Mouse (Mus musculus) E14TG2a.4 (cell line): ENCODE measurements around the gene Itpr2.

Experiments used
- H3K27me3 ChIP-seq: 2 replicates; pipeline ENCODE4 v1.6.1; 2014; ENCODE audit warnings: low read length, control low read depth; ENCODE audit not compliant: insufficient read depth
- H3K36me3 ChIP-seq: 2 replicates; pipeline ENCODE4 v1.6.1; 2014; ENCODE audit warnings: low read length, control low read depth; ENCODE audit not compliant: insufficient read depth
- H3K4me1 ChIP-seq: replicated peaks from 2 replicates; pipeline ENCODE4 v1.6.1; 2014; ENCODE audit warnings: low read depth, low read length, control low read depth
- H3K4me3 ChIP-seq: replicated peaks from 2 replicates; pipeline ENCODE4 v1.5.1; 2014; ENCODE audit warnings: mild to moderate bottlenecking, low read length
- H3K9me3 ChIP-seq: 2 replicates; pipeline ENCODE4 v1.6.1; 2014; ENCODE audit warnings: low read length, control low read depth
- CTCF ChIP-seq: conservative IDR thresholded peaks from 2 replicates; pipeline ENCODE4 v1.5.1; 2014; ENCODE audit warnings: low read length
- NANOG ChIP-seq: IDR thresholded peaks from 2 replicates; pipeline ENCODE4 v1.6.1; 2014; ENCODE audit warnings: borderline replicate concordance, low read length, mixed read lengths
- POU5F1 ChIP-seq: IDR thresholded peaks from 2 replicates; pipeline ENCODE4 v1.6.1; 2014; ENCODE audit warnings: low read length, borderline replicate concordance

Itpr2 gene

DNA sequence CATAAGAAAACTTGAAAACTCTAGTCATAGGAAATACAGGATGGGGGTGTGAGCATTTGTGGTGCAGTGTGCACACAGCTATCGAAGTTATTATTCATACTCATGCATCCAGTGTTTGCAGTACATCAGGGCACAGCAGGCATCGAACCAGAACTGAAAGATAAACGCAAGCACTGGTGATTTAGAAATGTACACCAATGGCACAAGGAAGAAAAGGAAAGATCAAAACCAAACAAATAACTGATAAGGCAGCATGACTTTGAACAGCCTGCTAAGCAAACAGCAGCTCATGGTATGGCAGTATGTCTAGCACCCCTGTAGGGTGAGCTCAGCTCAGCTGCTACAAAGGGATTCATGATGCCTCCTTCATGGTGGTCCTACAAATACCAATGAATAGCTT is 13.3 kb downstream of the Itpr2 start:
- peaks cover 3% of the 10 kb centered on the region; the same call in 1 of the 2 replicates for H3K27me3 ChIP-seq
- TF ChIP-seq CTCF (no peak), NANOG (no peak), POU5F1 (no peak)
- no peaks in the 10 kb centered on the region for H3K9me3 ChIP-seq
- no peaks in the 10 kb centered on the region for H3K4me1 ChIP-seq
- H3K4me3 ChIP-seq = no peak overlapping the region
- H3K36me3 ChIP-seq = no peaks in the 10 kb centered on the region

DNA sequence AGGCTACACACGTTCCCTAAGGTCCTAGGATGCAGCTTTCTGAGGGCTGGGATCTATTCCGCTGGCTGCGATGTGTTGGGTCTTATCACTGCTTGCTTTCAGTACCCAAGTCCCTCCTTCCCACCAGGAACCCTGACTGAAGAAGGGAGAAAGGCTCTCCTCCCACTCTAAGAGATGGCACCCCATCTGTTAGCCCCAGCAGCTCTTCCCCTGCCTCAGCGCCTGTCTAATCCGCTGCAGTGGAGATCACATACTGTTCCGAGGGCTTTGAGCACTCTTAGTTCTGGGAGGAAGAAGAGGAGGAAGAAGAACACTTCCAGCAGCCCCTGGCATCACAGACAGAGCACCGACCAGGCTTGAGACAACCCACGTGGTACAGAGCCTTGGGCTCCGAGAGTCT is 14.9 kb downstream of the Itpr2 start:
- no peaks in the 10 kb centered on the region for H3K36me3 ChIP-seq
- H3K9me3 ChIP-seq = no peaks in the 10 kb centered on the region
- no peaks in the 10 kb centered on the region for H3K4me1 ChIP-seq
- H3K27me3 ChIP-seq = peaks cover 3% of the 10 kb centered on the region; the same call in 1 of the 2 replicates
- H3K4me3 ChIP-seq = no peak overlapping the region
- no peak for TF ChIP-seq CTCF
- no peak for TF ChIP-seq POU5F1
- TF ChIP-seq NANOG = no peak

GRCm38 (mm10) chr6:146486073-146486472 is 15.9 kb downstream of the Itpr2 start:
- Histone ChIP-seq H3K36me3 (no peaks in the 10 kb centered on the region), H3K4me1 (no peaks in the 10 kb centered on the region), H3K9me3 (no peaks in the 10 kb centered on the region), H3K27me3 (peaks cover 3% of the 10 kb centered on the region; the same call in 1 of the 2 replicates), H3K4me3 (no peak overlapping the region)
- TF ChIP-seq POU5F1 = no peak
- no peak for TF ChIP-seq CTCF
- TF ChIP-seq NANOG = no peak

DNA sequence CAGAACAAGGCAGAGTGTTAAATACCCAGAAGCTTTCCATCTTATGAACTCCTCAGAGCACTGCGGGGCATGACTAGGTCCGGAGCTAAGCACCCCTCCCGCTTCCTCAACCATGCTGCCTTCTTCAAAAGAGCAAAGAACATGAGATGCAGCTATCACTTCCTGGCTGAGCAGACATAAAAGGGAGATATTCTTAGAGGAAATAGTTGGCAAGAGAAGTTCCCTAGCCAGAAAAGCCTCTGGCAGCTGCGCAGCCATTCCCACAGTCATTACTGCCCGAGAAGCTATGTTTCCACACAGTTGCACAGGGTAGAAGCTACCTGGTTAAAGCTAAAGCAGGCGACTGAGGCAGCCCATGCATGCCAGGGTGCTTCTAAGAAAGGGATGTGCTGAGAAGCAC is 20.6 kb downstream of the Itpr2 start:
- Histone ChIP-seq H3K9me3 (no peaks in the 10 kb centered on the region), H3K4me1 (no peaks in the 10 kb centered on the region), H3K36me3 (no peaks in the 10 kb centered on the region), H3K4me3 (no peak overlapping the region), H3K27me3 (no peaks in the 10 kb centered on the region)
- TF ChIP-seq CTCF = no peak
- TF ChIP-seq NANOG = no peak
- TF ChIP-seq POU5F1 = no peak

GRCm38 (mm10) chr6:146480925-146481324 is 21.1 kb downstream of the Itpr2 start:
- Histone ChIP-seq H3K27me3 (no peaks in the 10 kb centered on the region), H3K4me3 (no peak overlapping the region), H3K4me1 (no peaks in the 10 kb centered on the region), H3K9me3 (no peaks in the 10 kb centered on the region), H3K36me3 (no peaks in the 10 kb centered on the region)
- TF ChIP-seq POU5F1 (no peak), NANOG (no peak), CTCF (no peak)

DNA sequence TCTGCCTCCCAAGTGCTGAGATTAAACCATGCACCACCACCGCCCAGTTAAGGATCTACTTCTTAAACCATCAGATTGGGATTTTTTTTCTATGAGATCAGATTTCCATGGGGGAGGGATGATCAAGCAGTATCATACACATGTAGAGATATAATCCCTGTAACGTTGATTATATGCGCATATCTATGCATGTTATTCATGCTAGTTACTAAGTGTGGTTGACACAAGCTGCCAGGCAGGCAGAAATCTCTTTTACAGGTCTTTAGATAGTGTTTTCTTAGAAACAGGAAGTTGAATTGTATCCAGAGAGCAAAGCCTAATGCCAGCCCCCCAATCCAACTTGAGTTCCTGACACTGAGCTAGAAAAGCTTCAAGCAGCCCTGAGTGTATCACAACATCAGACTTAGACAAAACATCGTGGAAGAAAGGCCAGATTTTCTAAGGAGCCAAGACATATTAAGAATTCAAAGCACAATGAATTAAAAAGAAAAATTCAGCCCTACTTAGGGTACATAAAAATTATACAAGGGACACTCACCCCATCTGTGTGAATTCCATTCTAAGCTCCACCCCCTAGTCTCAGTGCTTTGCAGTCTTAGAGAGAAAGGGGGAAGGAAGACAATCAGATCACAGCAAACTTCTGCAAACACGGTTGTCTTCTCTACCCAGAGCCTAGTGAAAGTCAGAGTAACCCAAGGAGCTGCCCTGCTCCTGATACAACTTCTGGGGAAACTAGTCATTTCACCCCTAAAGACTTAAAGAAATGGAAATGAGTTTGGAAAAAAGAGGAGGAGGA is 22.9 kb downstream of the Itpr2 start:
- Histone ChIP-seq H3K4me3 (no peak overlapping the region), H3K36me3 (no peaks in the 10 kb centered on the region), H3K4me1 (no peaks in the 10 kb centered on the region), H3K9me3 (no peaks in the 10 kb centered on the region), H3K27me3 (no peaks in the 10 kb centered on the region)
- TF ChIP-seq POU5F1 (no peak), CTCF (no peak), NANOG (no peak)

- TF ChIP-seq CTCF (no peak), POU5F1 (no peak), NANOG (no peak)
- no peaks in the 10 kb centered on the region for H3K4me1 ChIP-seq
- H3K27me3 ChIP-seq = peaks cover 3% of the 10 kb centered on the region; the same call in 1 of the 2 replicates
- H3K9me3 ChIP-seq = no peaks in the 10 kb centered on the region
- no peak overlapping the region for H3K4me3 ChIP-seq
- H3K36me3 ChIP-seq = no peaks in the 10 kb centered on the region
Measured at GRCm38 (mm10) chr6:146476865-146477264, 25.2 kb downstream of the Itpr2 start.

DNA sequence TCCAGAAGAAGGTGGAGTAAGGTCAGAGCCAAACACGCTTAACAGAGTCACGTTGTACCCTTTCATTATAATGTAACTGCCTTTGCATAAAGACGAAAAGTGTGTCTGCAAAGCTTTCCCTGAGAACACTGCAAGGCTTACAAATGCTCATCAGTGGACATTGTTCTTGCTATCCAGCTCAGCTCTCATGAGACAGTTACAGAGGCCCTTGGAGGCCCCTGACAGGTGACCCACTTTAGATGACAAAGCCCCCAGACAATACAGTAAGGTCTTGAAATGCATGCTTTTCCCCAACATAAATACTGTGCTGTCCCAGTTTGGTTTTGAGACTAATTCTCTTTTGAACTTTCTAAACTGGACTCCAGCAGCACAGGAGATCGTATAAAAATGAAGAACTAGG is 27.9 kb downstream of the Itpr2 start:
- no peak overlapping the region for H3K4me3 ChIP-seq
- peaks cover 3% of the 10 kb centered on the region; the same call in 1 of the 2 replicates for H3K27me3 ChIP-seq
- no peaks in the 10 kb centered on the region for H3K36me3 ChIP-seq
- H3K4me1 ChIP-seq = no peaks in the 10 kb centered on the region
- TF ChIP-seq CTCF (no peak), NANOG (no peak), POU5F1 (no peak)
- no peaks in the 10 kb centered on the region for H3K9me3 ChIP-seq
